Mouse (Mus musculus) urinary bladder, postnatal 36 days (tissue): ENCODE measurements at regions not wholly inside any gene's neighbourhood (a gene's known extent, or its start where the extent isn't known, plus 50 kb on each side); places are given as distances from the start of the nearest gene placed in this dataset.

Source experiments
- DNase-seq, 2 experiments: peaks; one replicate each; pipeline ENCODE4 v3.0.0; 2022; ENCODE audit warnings: low spot score in 2 of 2, mixed read lengths in 1 of 2

- no peak for DNase-seq
Observed at GRCm38 (mm10) chr10:119019082-119019481, 149.1 kb upstream of the Dyrk2 start.

GRCm38 (mm10) chr10:119018490-119018889, 148.5 kb upstream of the Dyrk2 start:
- DNase-seq: no peak

- no peak for DNase-seq
Observed at GRCm38 (mm10) chr10:119016104-119016503, 146.1 kb upstream of the Dyrk2 start.

- DNase-seq: no peak
Observed at GRCm38 (mm10) chr10:119015311-119016055, 145.5 kb upstream of the Dyrk2 start.

GRCm38 (mm10) chr10:119014731-119015130, 144.7 kb upstream of the Dyrk2 start:
- peak in 1 of 2 experiments; percentile 29 for DNase-seq

GRCm38 (mm10) chr10:119013758-119014157, 143.7 kb upstream of the Dyrk2 start:
- DNase-seq: no peak

GRCm38 (mm10) chr10:119011511-119011910, 141.5 kb upstream of the Dyrk2 start:
- DNase-seq: no peak

- peak in 1 of 2 experiments; percentile 32 for DNase-seq
Observed at GRCm38 (mm10) chr10:119010884-119011283, 140.9 kb upstream of the Dyrk2 start.

- peak; percentile 59 to 62 for DNase-seq
Observed at GRCm38 (mm10) chr10:119006866-119007575, 137.0 kb upstream of the Dyrk2 start.

GRCm38 (mm10) chr10:119005491-119005890, 135.5 kb upstream of the Dyrk2 start:
- no peak for DNase-seq

- no peak for DNase-seq
Observed at GRCm38 (mm10) chr10:119004426-119004825, 134.4 kb upstream of the Dyrk2 start.

GRCm38 (mm10) chr10:119003839-119004238, 133.8 kb upstream of the Dyrk2 start:
- peak in 1 of 2 experiments; percentile 51 for DNase-seq

GRCm38 (mm10) chr10:119003042-119003441, 133.0 kb upstream of the Dyrk2 start:
- DNase-seq: no peak

GRCm38 (mm10) chr10:119001895-119002294, 131.9 kb upstream of the Dyrk2 start:
- no peak for DNase-seq

- DNase-seq: no peak
Observed at GRCm38 (mm10) chr10:119001000-119001780, 131.2 kb upstream of the Dyrk2 start.

GRCm38 (mm10) chr10:118998966-118999365, 129.0 kb upstream of the Dyrk2 start:
- no peak for DNase-seq

- DNase-seq: no peak
Observed at GRCm38 (mm10) chr10:118997034-118997433, 127.0 kb upstream of the Dyrk2 start.

GRCm38 (mm10) chr10:118993819-118994574, 124.0 kb upstream of the Dyrk2 start:
- no peak for DNase-seq

- DNase-seq: peak; percentile 43 to 54
Observed at GRCm38 (mm10) chr10:118991213-118991612, 121.2 kb upstream of the Dyrk2 start.

GRCm38 (mm10) chr10:118990500-118990899, 120.5 kb upstream of the Dyrk2 start:
- no peak for DNase-seq

GRCm38 (mm10) chr10:118989812-118990211, 119.8 kb upstream of the Dyrk2 start:
- no peak for DNase-seq

- no peak for DNase-seq
Observed at GRCm38 (mm10) chr10:118988249-118988648, 118.2 kb upstream of the Dyrk2 start.
